Mouse (Mus musculus): ENCODE measurements around the gene Gnaq. TPM values are rescaled to one million over a fixed set of nuclear protein-coding genes. Genes with fewer than 3 reads are reported as not detected.

The Gnaq gene
- polyA plus RNA-seq, 1 experiment from 2014 or later: 76.6 TPM

DNA sequence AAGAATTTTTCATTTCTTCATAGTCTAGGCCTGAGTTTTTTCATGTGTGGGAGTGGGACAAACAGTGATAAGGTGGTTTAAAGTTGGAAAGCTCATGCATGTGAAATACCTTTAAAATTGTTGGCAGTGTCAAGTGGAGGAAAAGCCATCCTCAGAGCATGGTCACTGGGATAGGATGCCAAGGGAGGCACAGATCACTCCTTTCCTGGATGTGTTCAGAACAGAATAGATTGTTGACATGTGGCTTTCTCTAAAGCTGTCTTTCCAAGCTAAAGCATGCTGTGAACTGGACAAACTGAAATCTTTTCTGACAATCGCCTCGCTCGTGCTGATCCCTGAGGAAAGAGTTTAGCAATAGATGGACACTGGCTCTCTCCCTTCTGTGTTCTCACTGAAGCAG, 90.5 kb downstream of the Gnaq start:
- no peak for ATAC-seq
- DNase-seq (ENCODE audit: low read depth, low spot score): no peak

DNA sequence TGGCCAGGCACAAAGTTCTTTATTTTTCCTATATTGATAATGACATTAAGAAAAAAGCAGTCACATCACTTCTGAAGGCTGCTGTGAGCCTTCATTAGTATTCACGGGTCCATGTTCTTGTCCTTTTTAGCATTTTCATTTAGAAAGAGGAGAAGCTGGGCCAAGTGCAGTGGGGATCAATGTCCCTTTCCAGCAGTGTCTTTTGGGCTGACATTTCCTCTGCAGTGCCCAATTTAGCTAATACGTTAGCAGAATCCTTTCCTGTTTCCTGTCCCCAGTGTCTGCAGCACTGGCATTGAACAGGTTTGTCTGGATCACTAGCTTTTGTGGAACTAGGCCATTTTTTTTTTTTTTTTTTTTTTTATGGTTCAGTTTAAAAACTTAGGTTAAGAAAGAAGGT, 92.2 kb downstream of the Gnaq start:
- ATAC-seq (no peak), DNase-seq (ENCODE audit: low read depth, low spot score) (no peak)
- no peak for TF ChIP-seq CTCF (IDR thresholded peaks at IDR 0.05)
- CTCF ChIA-PET: interaction anchor here (1.3 to 1.4 kb wide), 2 partner anchors 8 to 13 kb away, joined by 4 read pairs; no protein-coding TSS in a partner anchor
- in situ Hi-C loops (cut with MboI; ENCODE audit: low pct_unique_long_range_greater_than_20kb): no loop called here
- POLR2A ChIA-PET: no interaction called here
- no peaks in the 10 kb centered on the region for H3K27me3 ChIP-seq

More for the DNA sequence above, 90.5 kb downstream of the Gnaq start:
- in situ Hi-C loops (cut with MboI; ENCODE audit: low pct_unique_long_range_greater_than_20kb): no loop called here
- TF ChIP-seq CTCF (IDR thresholded peaks at IDR 0.05): no peak
- ChIA-PET CTCF (interaction anchor here (1.0 to 1.2 kb wide), 2 partner anchors 11 to 17 kb away, joined by 3 read pairs; no protein-coding TSS in a partner anchor), POLR2A (interaction anchor here (0.6 kb wide), 1 partner anchor 217 kb away, joined by 3 read pairs; no protein-coding TSS in a partner anchor)
- H3K27me3 ChIP-seq: no peaks in the 10 kb centered on the region

DNA sequence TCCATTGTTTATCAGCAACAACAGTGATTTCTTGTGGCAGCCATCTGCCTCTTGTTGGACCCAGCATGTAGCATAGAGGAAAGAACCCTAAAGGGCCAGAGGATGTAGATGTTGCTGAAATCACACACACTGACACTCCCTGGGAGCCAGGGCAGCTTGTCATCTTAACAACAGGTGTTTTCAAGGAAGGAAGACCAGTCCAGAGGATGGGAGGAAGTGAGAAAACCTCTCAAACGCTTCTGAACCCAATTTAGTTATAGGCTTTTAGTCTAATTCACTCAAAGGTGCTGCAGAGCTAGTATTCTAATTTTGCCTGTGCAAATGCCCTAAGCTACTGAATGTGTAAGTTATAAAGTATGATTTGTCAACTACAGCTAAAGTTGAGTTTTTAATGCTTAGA, 99.0 kb downstream of the Gnaq start:
- ChIA-PET CTCF (interaction anchor here (1.7 to 1.8 kb wide), 2 partner anchors 11 to 20 kb away, joined by 4 to 7 read pairs; no protein-coding TSS in a partner anchor), POLR2A (no interaction called here)
- no peak for TF ChIP-seq CTCF (IDR thresholded peaks at IDR 0.05)
- DNase-seq (ENCODE audit: low read depth, low spot score) (no peak), ATAC-seq (no peak)
- H3K27me3 ChIP-seq: no peaks in the 10 kb centered on the region
- in situ Hi-C loops (cut with MboI; ENCODE audit: low pct_unique_long_range_greater_than_20kb): no loop called here

DNA sequence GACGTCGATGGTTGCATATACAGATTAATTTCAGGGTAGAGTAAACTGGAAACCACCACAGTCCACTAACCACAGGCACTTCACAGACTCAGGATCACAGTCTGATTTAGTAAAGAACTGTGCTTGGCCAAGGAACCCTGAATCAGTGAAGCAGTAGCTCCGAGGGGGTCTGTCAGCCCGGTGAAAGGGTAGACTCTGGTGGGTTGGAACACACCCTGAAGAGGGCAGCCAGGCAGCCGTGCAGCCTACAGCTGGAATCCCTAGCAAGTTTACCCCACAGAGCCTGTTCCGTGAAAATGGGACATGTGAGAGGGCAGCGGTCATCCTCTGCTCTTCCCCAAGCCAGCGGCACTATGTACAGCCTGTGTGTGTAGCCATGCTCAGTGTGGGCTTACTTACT, 103.0 kb downstream of the Gnaq start:
- ChIA-PET POLR2A (interaction anchor here (0.7 to 1.2 kb wide), 2 partner anchors 9 to 30 kb away, joined by 3 to 4 read pairs; no protein-coding TSS in a partner anchor), CTCF (interaction anchor here (1.2 kb wide), 1 partner anchor 17 kb away, joined by 5 read pairs; no protein-coding TSS in a partner anchor)
- peak; percentile 61 for ATAC-seq
- in situ Hi-C loops (cut with MboI; ENCODE audit: low pct_unique_long_range_greater_than_20kb): no loop called here
- no peak for TF ChIP-seq CTCF (IDR thresholded peaks at IDR 0.05)
- H3K27me3 ChIP-seq: no peaks in the 10 kb centered on the region
- DNase-seq (ENCODE audit: low read depth, low spot score): no peak

DNA sequence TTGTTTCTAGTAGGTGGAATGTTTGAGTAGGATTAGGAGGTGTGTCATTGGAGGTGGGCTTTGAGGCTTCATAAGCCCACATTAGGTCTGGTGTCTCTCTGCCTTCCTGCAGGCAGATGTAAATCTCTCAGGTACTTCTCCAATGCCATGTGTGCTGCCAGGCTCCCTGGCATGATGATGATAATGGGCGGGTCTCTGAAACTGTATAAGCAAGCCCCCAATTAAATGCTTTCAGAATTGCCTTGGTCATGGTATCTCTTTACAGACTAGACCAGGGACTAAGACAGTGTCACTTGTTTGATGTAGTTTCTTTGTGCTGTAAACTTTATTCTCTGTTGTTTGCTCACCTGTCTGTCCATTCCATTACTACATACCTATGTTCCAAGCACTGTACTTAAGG, 104.4 kb downstream of the Gnaq start:
- in situ Hi-C loops (cut with MboI; ENCODE audit: low pct_unique_long_range_greater_than_20kb): no loop called here

DNA sequence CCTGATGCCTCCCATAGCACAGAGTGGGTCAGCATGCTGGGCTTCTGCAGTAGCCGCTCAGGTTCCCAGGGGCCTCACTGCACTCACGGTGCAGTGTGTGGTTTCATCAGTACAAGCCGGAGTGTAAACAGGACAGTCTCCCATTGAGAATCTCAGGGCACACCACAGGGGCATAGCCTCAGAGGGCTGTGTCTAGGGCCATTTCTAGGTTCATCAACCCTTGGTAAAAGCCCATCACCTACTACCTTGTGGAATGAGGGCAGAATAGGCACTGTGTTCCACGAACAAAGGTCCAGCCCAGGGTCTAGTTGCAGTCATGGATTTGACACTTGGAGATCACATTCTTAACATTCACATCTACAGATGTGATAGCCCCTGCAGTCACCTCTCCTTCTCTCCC, 105.4 kb downstream of the Gnaq start:
- TF ChIP-seq CTCF (IDR thresholded peaks at IDR 0.05): no peak
- in situ Hi-C loops (cut with MboI; ENCODE audit: low pct_unique_long_range_greater_than_20kb): no loop called here
- H3K27me3 ChIP-seq: no peaks in the 10 kb centered on the region
- POLR2A ChIA-PET: no interaction called here
- CTCF ChIA-PET: interaction anchor here (1.0 to 3.4 kb wide), 5 partner anchors 10 to 24 kb away, joined by 3 to 12 read pairs (median 4); no protein-coding TSS in a partner anchor
- DNase-seq (ENCODE audit: low read depth, low spot score) (no peak), ATAC-seq (peak; percentile 40)

More for the DNA sequence above, 104.4 kb downstream of the Gnaq start:
- DNase-seq (ENCODE audit: low read depth, low spot score) (no peak), ATAC-seq (no peak)
- ChIA-PET CTCF (interaction anchor here (1.0 to 3.4 kb wide), 3 partner anchors 9 to 24 kb away, joined by 3 to 12 read pairs (median 4); no protein-coding TSS in a partner anchor), POLR2A (interaction anchor here (0.5 kb wide), 1 partner anchor 158 kb away, joined by 4 read pairs; no protein-coding TSS in a partner anchor)
- no peaks in the 10 kb centered on the region for H3K27me3 ChIP-seq
- no peak for TF ChIP-seq CTCF (IDR thresholded peaks at IDR 0.05)

DNA sequence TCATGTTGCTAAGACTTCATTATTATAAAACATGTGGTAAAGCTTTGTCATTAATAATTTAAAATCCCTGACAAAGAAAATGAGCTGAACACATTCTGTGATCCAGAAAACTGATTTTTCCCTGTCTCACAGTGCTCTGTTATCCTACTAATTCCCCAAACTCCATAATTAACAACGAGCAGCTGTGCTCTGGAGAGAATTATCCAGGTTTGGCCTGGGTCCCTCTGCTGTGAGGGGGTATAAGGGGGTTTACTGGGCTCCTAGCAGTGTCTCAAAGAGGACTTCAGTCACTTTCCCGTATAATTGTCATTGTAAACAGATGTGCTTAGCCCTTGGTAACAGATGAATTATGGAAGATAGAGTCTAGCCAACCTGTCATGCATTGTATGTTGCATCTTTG, 105.9 kb downstream of the Gnaq start:
- CTCF ChIA-PET: interaction anchor here (2.0 to 3.4 kb wide), 2 partner anchors 10 to 11 kb away, joined by 6 to 12 read pairs; no protein-coding TSS in a partner anchor
- DNase-seq (ENCODE audit: low read depth, low spot score) (no peak), ATAC-seq (no peak)
- POLR2A ChIA-PET: interaction anchor here (1.0 kb wide), 1 partner anchor 24 kb away, joined by 3 read pairs; no protein-coding TSS in a partner anchor
- TF ChIP-seq CTCF (IDR thresholded peaks at IDR 0.05): no peak
- H3K27me3 ChIP-seq: no peaks in the 10 kb centered on the region
- in situ Hi-C loops (cut with MboI; ENCODE audit: low pct_unique_long_range_greater_than_20kb): no loop called here

DNA sequence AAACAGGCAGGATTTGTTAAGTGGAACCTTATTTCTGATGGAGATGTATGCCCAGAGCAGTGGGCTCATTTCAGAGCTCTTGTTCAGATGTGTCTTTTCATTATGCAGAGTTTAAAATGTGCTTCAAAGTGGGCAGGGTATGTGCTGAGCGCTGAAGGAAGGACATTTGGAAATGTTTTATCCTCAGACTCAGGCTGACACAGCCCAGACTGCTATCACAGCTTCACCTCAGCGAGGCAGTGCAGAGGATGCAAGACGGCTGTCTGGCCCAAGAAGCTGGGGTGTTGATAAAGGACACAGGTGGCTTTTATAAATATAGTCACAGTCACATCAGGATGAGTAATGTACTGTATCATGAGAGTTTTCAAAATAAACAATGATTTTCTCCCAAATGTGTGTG, 110.1 kb downstream of the Gnaq start:
- in situ Hi-C loops (cut with MboI; ENCODE audit: low pct_unique_long_range_greater_than_20kb): no loop called here
- ATAC-seq (no peak), DNase-seq (ENCODE audit: low read depth, low spot score) (no peak)
- H3K27me3 ChIP-seq: no peaks in the 10 kb centered on the region
- ChIA-PET CTCF (interaction anchor here (1.9 kb wide), 1 partner anchor 10 kb away, joined by 4 read pairs; no protein-coding TSS in a partner anchor), POLR2A (interaction anchor here (1.0 kb wide), 1 partner anchor 34 kb away, joined by 3 read pairs; no protein-coding TSS in a partner anchor)
- TF ChIP-seq CTCF (IDR thresholded peaks at IDR 0.05): no peak

DNA sequence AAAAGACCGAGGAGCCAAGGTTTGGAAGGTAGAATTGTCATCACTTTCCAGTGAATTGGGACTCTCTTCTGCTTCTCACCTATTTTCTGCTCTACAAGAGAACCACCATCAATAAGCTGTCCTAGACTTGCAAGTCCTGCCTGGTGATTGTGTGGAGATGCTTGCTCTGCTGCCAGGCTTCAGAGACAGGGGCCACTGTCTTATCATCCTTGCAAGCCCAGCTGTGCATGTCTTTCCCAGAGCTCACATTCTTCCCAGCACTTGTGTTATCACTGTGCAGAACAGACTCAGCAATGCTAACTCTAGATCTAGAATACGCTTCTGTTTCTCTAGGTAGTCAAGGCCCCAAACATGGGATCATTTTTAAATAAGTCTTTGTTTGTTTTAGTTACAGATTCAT, 116.4 kb downstream of the Gnaq start:
- CTCF ChIA-PET: interaction anchor here (0.6 to 1.9 kb wide), 6 partner anchors 8 to 350 kb away, joined by 3 to 6 read pairs (median 3); no protein-coding TSS in a partner anchor
- ATAC-seq: no peak
- no peaks in the 10 kb centered on the region for H3K27me3 ChIP-seq
- TF ChIP-seq CTCF (IDR thresholded peaks at IDR 0.05): no peak
- POLR2A ChIA-PET: interaction anchor here (0.6 to 1.5 kb wide), 2 partner anchors 10 to 162 kb away, joined by 4 read pairs; no protein-coding TSS in a partner anchor
- in situ Hi-C loops (cut with MboI; ENCODE audit: low pct_unique_long_range_greater_than_20kb): no loop called here
- no peak for DNase-seq (ENCODE audit: low read depth, low spot score)

DNA sequence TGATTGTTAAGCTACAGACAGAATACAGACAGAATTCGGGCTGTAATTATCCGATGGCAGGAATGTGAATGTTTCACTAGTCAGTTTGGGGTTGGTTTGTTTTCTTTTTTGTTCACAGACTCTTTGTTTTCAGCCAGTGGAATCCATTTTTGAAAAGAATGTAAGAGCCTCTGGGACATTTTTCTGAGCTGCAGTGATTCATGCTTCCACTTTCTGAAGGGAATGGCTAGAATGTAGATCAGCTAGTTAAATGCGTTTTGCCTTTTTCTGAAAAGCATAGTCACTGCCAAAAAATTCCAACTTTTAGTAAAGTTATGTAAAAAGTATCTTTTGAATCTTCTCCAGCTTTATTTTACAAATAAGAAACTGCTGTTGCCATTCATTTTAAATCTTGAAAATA, 118.3 kb downstream of the Gnaq start:
- peak; percentile 51 for ATAC-seq
- H3K27me3 ChIP-seq: no peaks in the 10 kb centered on the region
- ChIA-PET POLR2A (interaction anchor here (0.6 to 1.4 kb wide), 2 partner anchors 10 to 84 kb away, joined by 5 read pairs; no protein-coding TSS in a partner anchor), CTCF (interaction anchor here (0.8 to 3.3 kb wide), 10 partner anchors 10 to 103 kb away, joined by 3 to 11 read pairs (median 3); no protein-coding TSS in a partner anchor)
- no peak for TF ChIP-seq CTCF (IDR thresholded peaks at IDR 0.05)
- in situ Hi-C loops (cut with MboI; ENCODE audit: low pct_unique_long_range_greater_than_20kb): no loop called here
- DNase-seq (ENCODE audit: low read depth, low spot score): no peak

DNA sequence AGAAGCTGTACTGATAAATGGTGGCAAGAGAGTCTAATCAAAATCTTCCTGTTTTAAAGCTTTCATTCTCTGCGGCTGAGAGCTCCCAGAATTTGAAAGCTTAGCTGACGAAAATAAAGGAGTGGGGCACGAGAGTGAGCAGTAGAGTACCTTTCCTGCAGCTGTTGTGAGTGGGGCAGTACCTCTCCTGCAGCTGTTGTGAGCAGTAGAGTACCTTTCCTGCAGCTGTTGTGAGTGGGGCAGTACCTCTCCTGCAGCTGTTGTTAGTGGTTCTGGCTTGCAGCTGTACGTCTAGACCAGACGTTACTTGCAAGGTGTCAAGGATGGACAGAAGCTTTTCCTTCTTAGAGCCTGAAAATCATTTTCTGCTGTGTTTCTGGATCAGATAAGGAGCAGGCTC, 119.2 kb downstream of the Gnaq start:
- in situ Hi-C loops (cut with MboI; ENCODE audit: low pct_unique_long_range_greater_than_20kb): no loop called here
- DNase-seq (ENCODE audit: low read depth, low spot score) (no peak), ATAC-seq (no peak)
- POLR2A ChIA-PET: interaction anchor here (1.4 kb wide), 1 partner anchor 9 kb away, joined by 5 read pairs; no protein-coding TSS in a partner anchor
- CTCF ChIA-PET: interaction anchor here (1.3 to 3.3 kb wide), 7 partner anchors 9 to 73 kb away, joined by 3 to 11 read pairs (median 4); no protein-coding TSS in a partner anchor
- no peak for TF ChIP-seq CTCF (IDR thresholded peaks at IDR 0.05)
- no peaks in the 10 kb centered on the region for H3K27me3 ChIP-seq
